Mouse (Mus musculus) layer of hippocampus, adult 9-11 months (tissue): ENCODE data around the gene Mgst2.

Experiments used
- DNase-seq: peaks from one replicate; pipeline ENCODE4 v3.0.0; 2022

Mgst2 gene

DNA sequence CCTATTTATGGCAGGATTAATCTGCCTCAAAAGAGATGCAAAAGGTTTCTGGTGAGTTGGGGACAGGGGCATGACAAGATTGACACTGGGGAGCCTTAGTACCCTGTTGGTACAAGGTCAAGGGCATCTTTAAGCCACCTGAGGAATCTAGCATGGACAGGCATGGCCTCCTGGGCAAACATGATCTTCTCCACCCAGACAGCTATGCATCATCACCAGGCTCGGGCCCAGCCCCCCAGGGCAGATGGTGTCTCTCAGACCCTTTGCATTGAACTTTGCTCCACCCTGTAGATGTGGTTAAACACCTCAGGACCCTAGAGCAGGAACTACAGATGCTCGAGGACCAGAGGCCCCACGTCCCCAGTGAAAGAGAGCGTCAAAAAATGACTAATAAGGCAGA, at the start of gene Mgst2:
Gene Mgst2, plus strand, starts transcription at position 301 of the 400 bp plus-strand sequence.
- no peak for DNase-seq

GRCm38 (mm10) chr3:51611972-51612371, 48.2 kb upstream of the Mgst2 start:
- peak; percentile 19 for DNase-seq

DNA sequence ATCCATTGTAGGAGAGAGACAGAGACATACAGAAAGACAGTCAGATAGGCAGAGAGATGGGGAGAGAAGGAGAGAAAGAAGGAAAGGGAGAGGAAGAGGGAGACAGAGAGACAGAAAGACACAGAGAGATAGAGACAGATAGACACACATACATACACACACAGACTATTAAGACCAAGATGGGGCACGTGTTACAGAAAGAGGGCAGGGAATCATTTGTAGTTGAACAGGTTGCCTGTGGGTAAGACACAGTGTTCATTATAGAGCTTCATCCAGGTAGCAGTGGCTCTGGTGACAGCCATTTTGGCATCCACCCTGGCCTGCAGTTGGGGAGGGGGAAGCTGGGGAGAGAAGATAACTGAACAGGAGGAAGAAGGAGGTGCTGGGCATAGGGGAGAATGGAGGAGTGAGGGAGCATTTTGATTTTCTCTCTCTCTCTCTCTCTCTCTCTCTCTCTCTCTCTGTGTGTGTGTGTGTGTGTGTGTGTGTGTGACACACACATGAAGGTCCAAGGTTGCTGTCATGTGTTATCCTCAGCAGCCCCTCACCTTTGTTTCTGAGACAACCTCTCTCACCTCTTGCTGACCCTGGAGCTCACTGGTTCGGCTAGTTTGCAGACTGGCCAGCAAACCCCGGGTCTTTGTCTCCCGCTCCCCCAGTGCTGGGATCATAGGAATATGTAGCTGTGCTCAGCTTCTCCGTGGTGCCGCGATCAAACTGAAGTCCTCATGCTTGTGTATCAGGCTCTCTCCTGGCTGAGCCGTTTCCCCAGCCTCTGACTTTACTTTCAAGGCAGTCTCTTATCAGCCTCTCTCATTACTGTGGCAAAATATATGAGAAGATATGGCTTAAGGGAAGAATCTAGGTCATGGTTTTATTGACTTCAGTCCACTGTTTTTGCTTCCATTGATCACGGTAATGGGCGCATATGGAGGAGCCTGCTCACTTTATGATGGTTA, 47.5 kb upstream of the Mgst2 start:
- no peak for DNase-seq

GRCm38 (mm10) chr3:51614278-51614677, 45.9 kb upstream of the Mgst2 start:
- DNase-seq: no peak

DNA sequence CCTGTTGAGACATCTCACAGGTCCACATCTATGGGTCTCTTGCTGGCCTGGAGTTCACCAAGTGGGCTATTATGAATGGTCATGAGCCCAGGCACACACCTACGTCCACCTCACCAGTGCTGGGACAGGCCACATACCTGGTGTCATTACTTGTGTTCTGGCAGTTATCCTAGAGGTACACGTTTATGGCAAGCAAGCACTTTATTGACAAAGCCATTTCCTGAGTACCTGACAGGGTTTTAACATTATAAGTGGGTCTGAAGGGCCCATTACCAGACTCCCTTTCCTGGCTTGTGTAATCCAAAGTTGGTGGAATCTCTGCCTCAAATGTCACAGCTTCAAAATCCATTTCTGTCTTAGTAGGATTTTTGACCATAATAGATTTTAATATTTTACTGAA, 36.2 kb upstream of the Mgst2 start:
- DNase-seq: no peak

DNA sequence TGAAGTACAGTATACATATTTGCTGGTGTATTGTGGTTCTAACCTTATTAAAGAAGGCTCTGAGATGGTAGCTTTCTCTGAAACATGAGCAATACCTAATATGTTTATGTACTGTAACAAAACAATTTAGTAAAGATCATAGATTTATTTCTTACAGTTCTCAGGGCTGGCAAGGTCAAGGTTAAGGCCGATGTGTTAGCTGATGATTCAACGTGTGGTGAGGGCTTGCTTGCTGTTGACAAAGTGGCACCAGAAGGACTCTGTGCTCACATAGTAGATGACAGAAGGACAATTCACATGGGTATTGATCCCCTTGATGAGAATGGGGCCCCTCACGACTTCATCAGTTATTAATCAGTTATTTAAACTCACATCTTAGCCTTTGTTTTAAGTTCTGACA, 32.4 kb upstream of the Mgst2 start:
- no peak for DNase-seq

GRCm38 (mm10) chr3:51628977-51629376, 31.2 kb upstream of the Mgst2 start:
- no peak for DNase-seq

GRCm38 (mm10) chr3:51630746-51631145, 29.4 kb upstream of the Mgst2 start:
- no peak for DNase-seq

- DNase-seq: no peak
These were observed 28.2 kb upstream of the Mgst2 start for GRCm38 (mm10) chr3:51631971-51632370.

GRCm38 (mm10) chr3:51634451-51634850, 25.7 kb upstream of the Mgst2 start:
- peak; percentile 27 for DNase-seq

DNA sequence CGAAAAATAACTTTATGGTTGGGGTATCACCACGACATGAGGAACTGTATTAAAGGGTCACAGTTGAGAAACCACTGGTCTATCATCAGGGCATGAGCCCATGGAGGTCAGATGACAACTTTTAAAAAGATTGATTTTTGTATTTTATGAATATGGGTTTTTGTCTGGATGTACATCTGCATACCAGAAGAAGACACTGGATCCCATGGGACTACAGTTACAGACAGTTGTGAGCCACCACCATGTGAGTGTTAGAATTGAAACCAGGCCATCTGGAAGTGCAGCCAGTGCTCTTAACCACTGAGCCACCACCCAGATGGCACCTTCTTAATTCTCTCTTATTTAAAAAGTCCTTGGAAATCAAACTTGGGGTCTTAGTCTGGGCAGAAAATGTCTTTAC, 24.2 kb upstream of the Mgst2 start:
- no peak for DNase-seq

- DNase-seq: no peak
These were observed 23.5 kb upstream of the Mgst2 start for GRCm38 (mm10) chr3:51636700-51637099.

GRCm38 (mm10) chr3:51637326-51637725, 22.8 kb upstream of the Mgst2 start:
- DNase-seq: no peak

DNA sequence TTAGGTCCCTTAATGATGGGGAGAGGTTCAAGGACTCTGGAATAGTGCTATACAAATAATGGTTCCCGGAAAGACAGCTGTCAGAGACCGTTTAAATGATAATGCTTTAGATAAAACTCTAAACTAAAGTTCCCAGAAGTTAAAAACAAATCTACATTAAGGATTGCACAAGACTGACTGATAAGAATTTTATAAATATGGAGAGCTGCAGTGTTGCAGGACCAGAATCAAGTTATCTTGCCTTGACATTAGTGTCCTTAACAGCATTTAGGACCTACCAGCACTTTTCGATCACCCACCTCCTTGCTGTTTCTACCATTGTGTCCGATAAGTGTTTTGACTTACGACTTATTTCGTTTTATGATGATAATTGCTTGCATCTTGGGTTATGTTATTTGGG, 21.9 kb upstream of the Mgst2 start:
- DNase-seq: no peak

- no peak for DNase-seq
These were observed 14.7 kb upstream of the Mgst2 start for GRCm38 (mm10) chr3:51645484-51645883.

DNA sequence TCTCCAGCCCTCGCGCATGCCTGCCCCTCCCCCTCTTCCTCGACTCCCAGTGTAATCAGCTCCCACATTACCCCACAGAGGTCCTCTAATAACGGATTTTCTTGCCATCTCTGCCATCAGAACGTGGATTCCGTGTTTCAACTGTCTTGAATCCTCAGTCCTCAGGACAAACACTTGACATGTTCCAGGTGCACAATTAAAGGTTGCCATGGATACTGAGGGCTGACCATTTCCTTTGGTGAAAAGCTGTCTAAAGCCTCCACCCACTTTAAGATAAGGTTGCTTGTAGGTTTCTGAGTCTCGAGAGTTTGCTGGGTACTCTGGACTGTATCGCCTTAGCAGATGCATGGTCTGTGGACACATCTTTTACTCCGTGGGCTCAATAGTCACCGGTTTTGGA, 13.9 kb upstream of the Mgst2 start:
- no peak for DNase-seq

- DNase-seq: no peak
These were observed 12.8 kb upstream of the Mgst2 start for GRCm38 (mm10) chr3:51647356-51647755.

GRCm38 (mm10) chr3:51648037-51648664, 12.0 kb upstream of the Mgst2 start:
- DNase-seq: peak; percentile 80

DNA sequence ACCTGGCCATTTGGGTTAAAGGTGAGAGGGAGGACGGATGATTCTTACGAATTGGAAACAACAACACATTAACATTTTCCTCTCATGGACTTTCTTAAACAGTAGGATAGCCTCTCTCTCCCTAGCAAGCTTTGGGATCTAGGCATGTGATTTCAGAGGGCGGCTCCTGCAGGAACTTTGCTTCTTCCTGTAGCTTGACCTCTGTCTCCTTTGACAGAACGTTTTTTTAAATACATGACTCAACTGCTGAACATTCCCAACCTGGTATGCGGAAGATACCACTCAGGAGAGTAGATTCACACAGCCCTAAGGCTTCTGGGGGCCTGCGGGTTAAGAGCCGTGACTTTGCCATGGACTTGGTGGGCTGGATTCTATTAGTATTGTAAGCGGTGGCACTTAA, 10.7 kb upstream of the Mgst2 start:
- no peak for DNase-seq

DNA sequence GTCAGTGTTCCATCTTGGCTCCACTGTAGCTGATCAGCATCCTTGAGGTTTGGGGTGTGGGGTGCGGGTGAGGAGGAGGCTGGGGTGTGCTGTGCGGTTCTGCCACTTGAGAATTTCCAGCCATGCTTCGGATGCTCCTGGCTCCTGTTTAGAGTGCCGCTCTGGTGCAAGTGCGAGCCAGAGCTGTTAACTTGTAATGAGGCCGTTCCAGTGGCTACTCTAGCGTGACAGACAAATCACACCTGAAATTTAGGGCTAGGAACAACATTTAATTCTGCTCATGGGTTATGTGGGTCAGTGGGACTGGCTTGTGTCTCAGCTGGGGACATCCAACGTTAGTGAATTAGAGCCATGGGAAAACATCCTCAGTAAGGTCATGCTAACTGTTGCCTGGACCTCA, 10.2 kb upstream of the Mgst2 start:
- DNase-seq: no peak

- DNase-seq: no peak
These were observed 9.0 kb upstream of the Mgst2 start for GRCm38 (mm10) chr3:51651149-51651548.

GRCm38 (mm10) chr3:51652292-51652691, 7.9 kb upstream of the Mgst2 start:
- DNase-seq: peak; percentile 63

- peak; percentile 28 for DNase-seq
These were observed 7.5 kb upstream of the Mgst2 start for GRCm38 (mm10) chr3:51652701-51653100.
